Mouse (Mus musculus) limb, embryonic 11.5 days (tissue): ENCODE measurements around the gene Psd4. TPM values are rescaled to one million over a fixed set of nuclear protein-coding genes. Genes with fewer than 3 reads are reported as not detected.

Source experiments
- ATAC-seq: fragments of 200-750 bp; cut with Nextera tagmentation; 2 replicates; pipeline ENCODE4 v1.8.0; 2017; ENCODE audit warnings: low read depth; ENCODE audit not compliant: insufficient number of reproducible peaks, low FRiP score, low TSS enrichment
- DNase-seq: peaks from one replicate; pipeline ENCODE4 v3.0.0-alpha.2; 2015; ENCODE audit warnings: low spot score
- H3K27ac ChIP-seq: fragments of 300-500 bp; sonication (generic); replicated peaks from 2 replicates; pipeline ENCODE4 v1.5.1; 2014; ENCODE audit warnings: low read depth, mild to moderate bottlenecking, low read length
- H3K27me3 ChIP-seq: fragments of 300-500 bp; sonication (generic); 2 replicates; pipeline ENCODE4 v1.6.1; 2014; ENCODE audit warnings: mild to moderate bottlenecking, low read length, mixed read lengths; ENCODE audit not compliant: control insufficient read depth, insufficient read depth
- H3K36me3 ChIP-seq: fragments of 300-500 bp; sonication (generic); 2 replicates; pipeline ENCODE4 v1.6.1; 2014; ENCODE audit warnings: mild to moderate bottlenecking, low read length, moderate library complexity, mixed read lengths; ENCODE audit not compliant: control insufficient read depth, insufficient read depth
- H3K4me1 ChIP-seq: fragments of 300-500 bp; sonication (generic); 2 replicates; pipeline ENCODE4 v1.6.1; 2014; ENCODE audit warnings: low read length, mixed read lengths; ENCODE audit not compliant: control insufficient read depth, insufficient read depth
- H3K4me2 ChIP-seq: fragments of 300-500 bp; sonication (generic); 2 replicates; pipeline ENCODE4 v1.6.1; 2014; ENCODE audit warnings: low read depth, mild to moderate bottlenecking, moderate library complexity; ENCODE audit not compliant: severe bottlenecking
- H3K4me3 ChIP-seq: fragments of 300-500 bp; sonication (generic); 2 replicates; pipeline ENCODE4 v1.5.1; 2014; ENCODE audit warnings: low read depth, low read length
- H3K9ac ChIP-seq: fragments of 300-500 bp; sonication (generic); 2 replicates; pipeline ENCODE4 v1.6.1; 2014; ENCODE audit warnings: mild to moderate bottlenecking, low read length
- H3K9me3 ChIP-seq: fragments of 300-500 bp; sonication (generic); 2 replicates; pipeline ENCODE4 v1.6.1; 2016; ENCODE audit warnings: low read length; ENCODE audit not compliant: control insufficient read depth
- WGBS: fragments of 180-500 bp; shearing (Covaris S2); extraction: QIAGEN DNeasy Blood & Tissue Kit; methylation state at CpG from one replicate; pipeline ENCODE4 v1.1.7; 2014; 5-methylcytosine and 5-hydroxymethylcytosine counted together
- polyA plus RNA-seq: library from polyadenylated mRNA; unstranded; fragments of >200 nt; fragmentation: Nextera tagmentation; extraction: Ambion mirVana; gene quantifications from 2 replicates; pipeline ENCODE4 v1.2.1, GENCODE M21; 2014

Psd4 gene
- polyA plus RNA-seq, 1 experiment from 2014 or later, result 0.93 TPM

- WGBS, result 89% methylated on average over 2 of the region's 2 CpGs
- no peak for ATAC-seq
- Histone ChIP-seq H3K4me1 (no peaks in the 10 kb centered on the region), H3K4me2 (no peak overlapping the region), H3K36me3 (no peaks in the 10 kb centered on the region), H3K9me3 (no peaks in the 10 kb centered on the region), H3K27ac (no peak overlapping the region), H3K27me3 (no peaks in the 10 kb centered on the region), H3K4me3 (no peak overlapping the region), H3K9ac (no peak overlapping the region)
- no peak for DNase-seq
Observed at GRCm38 (mm10) chr2:24351159-24351558, 16.2 kb upstream of the Psd4 start.

- no peak overlapping the region for H3K4me3 ChIP-seq
- ATAC-seq (no peak), DNase-seq (no peak)
- no peaks in the 10 kb centered on the region for H3K36me3 ChIP-seq
- no peaks in the 10 kb centered on the region for H3K9me3 ChIP-seq
- H3K27ac ChIP-seq, result no peak overlapping the region
- no peak overlapping the region for H3K4me2 ChIP-seq
- H3K4me1 ChIP-seq, result no peaks in the 10 kb centered on the region
- 88% methylated on average over 2 of the region's 2 CpGs for WGBS
- no peaks in the 10 kb centered on the region for H3K27me3 ChIP-seq
- H3K9ac ChIP-seq, result no peak overlapping the region
Observed at GRCm38 (mm10) chr2:24353042-24353441, 14.3 kb upstream of the Psd4 start.

GRCm38 (mm10) chr2:24357642-24358041, 9.7 kb upstream of the Psd4 start:
- Histone ChIP-seq H3K36me3 (no peaks in the 10 kb centered on the region), H3K27ac (no peak overlapping the region), H3K9ac (no peak overlapping the region), H3K4me2 (no peak overlapping the region), H3K4me1 (no peaks in the 10 kb centered on the region), H3K9me3 (no peaks in the 10 kb centered on the region), H3K4me3 (no peak overlapping the region), H3K27me3 (no peaks in the 10 kb centered on the region)
- 8% methylated on average over 1 of the region's 1 CpGs for WGBS
- ATAC-seq (no peak), DNase-seq (peak; percentile 24)

GRCm38 (mm10) chr2:24359347-24359746, 8.0 kb upstream of the Psd4 start:
- WGBS, result 87% methylated on average over 1 of the region's 1 CpGs

GRCm38 (mm10) chr2:24363818-24364217, 3.6 kb upstream of the Psd4 start:
- Histone ChIP-seq H3K9ac (no peak overlapping the region), H3K4me3 (no peak overlapping the region), H3K27me3 (peaks cover 5% of the 10 kb centered on the region; the same call in 1 of the 2 replicates), H3K36me3 (no peaks in the 10 kb centered on the region), H3K9me3 (no peaks in the 10 kb centered on the region), H3K4me2 (no peak overlapping the region), H3K27ac (no peak overlapping the region), H3K4me1 (no peaks in the 10 kb centered on the region)
- DNase-seq (no peak), ATAC-seq (no peak)
- WGBS, result 89% methylated on average over 3 of the region's 3 CpGs

More at GRCm38 (mm10) chr2:24359347-24359746, 8.0 kb upstream of the Psd4 start:
- no peaks in the 10 kb centered on the region for H3K36me3 ChIP-seq
- H3K9ac ChIP-seq, result no peak overlapping the region
- H3K4me2 ChIP-seq, result no peak overlapping the region
- H3K27ac ChIP-seq, result no peak overlapping the region
- no peaks in the 10 kb centered on the region for H3K4me1 ChIP-seq
- no peaks in the 10 kb centered on the region for H3K9me3 ChIP-seq
- H3K4me3 ChIP-seq, result no peak overlapping the region
- no peaks in the 10 kb centered on the region for H3K27me3 ChIP-seq
- DNase-seq, result no peak
- no peak for ATAC-seq

- ATAC-seq, result no peak
- H3K4me3 ChIP-seq, result no peak overlapping the region
- no peak overlapping the region for H3K4me2 ChIP-seq
- DNase-seq, result no peak
- H3K36me3 ChIP-seq, result no peaks in the 10 kb centered on the region
- H3K9ac ChIP-seq, result no peak overlapping the region
- WGBS, result 80% methylated on average over 12 of the region's 12 CpGs
- no peak overlapping the region for H3K27ac ChIP-seq
- no peaks in the 10 kb centered on the region for H3K4me1 ChIP-seq
- peaks cover 5% of the 10 kb centered on the region; the same call in 1 of the 2 replicates for H3K27me3 ChIP-seq
- no peaks in the 10 kb centered on the region for H3K9me3 ChIP-seq
Observed at GRCm38 (mm10) chr2:24366214-24366975, 985 bp upstream of the Psd4 start.

GRCm38 (mm10) chr2:24367895-24368261, 498 bp downstream of the Psd4 start:
- Histone ChIP-seq H3K4me2 (peak overlapping the region; percentile 53; the same call in 1 of the 2 replicates), H3K4me3 (no peak overlapping the region), H3K9ac (peak overlapping the region; percentile 45; the same call in 1 of the 2 replicates), H3K9me3 (no peaks in the 10 kb centered on the region), H3K27ac (no peak overlapping the region), H3K4me1 (no peaks in the 10 kb centered on the region), H3K27me3 (peaks cover 5% of the 10 kb centered on the region; the same call in 1 of the 2 replicates), H3K36me3 (no peaks in the 10 kb centered on the region)
- DNase-seq (peak; percentile 22), ATAC-seq (no peak)
- 64% methylated on average over 4 of the region's 4 CpGs for WGBS

GRCm38 (mm10) chr2:24378747-24379450, 11.5 kb downstream of the Psd4 start:
- Histone ChIP-seq H3K9ac (no peak overlapping the region), H3K4me1 (no peaks in the 10 kb centered on the region), H3K36me3 (no peaks in the 10 kb centered on the region), H3K27ac (no peak overlapping the region), H3K9me3 (no peaks in the 10 kb centered on the region), H3K4me3 (no peak overlapping the region), H3K4me2 (no peak overlapping the region), H3K27me3 (no peaks in the 10 kb centered on the region)
- 84% methylated on average over 5 of the region's 5 CpGs for WGBS
- ATAC-seq (no peak), DNase-seq (no peak)
